Mouse (Mus musculus): ENCODE results near the gene Tmem147. TPM values are rescaled to one million over a fixed set of nuclear protein-coding genes. Genes with fewer than 3 reads are reported as not detected.

The Tmem147 gene
- polyA plus RNA-seq, 1 experiment = 80.3 TPM

DNA sequence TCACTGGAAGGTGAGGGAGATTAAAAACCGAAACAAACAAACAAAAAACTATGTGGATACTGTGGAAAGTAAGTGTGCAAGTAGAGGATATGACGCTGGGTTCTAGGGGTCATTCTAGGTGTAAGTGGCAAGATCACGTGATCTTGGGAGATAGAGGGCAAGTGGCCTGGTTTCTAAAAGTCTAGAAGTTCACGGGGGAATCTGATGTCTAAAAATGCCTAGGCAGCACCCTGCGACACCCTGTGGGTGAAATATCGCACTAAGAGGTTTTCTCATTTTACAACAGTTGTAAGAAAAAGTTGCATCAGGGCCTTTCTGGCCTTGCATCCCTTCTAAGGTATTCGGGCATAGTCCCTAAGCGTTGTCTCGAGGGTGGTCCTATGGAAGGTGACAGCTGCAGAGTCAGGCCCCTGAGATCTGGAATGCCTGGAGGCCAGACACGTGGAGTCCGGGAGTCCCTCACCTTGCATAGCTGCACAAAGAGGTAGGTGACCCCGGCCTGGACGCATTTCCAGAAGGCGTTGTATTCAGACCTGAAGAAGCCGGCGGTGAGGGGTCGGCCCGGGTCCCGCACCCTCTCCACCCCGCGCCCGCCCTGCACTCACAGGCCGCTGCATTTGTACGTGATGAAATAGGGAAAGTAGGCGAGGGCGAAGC lies 473 bp downstream of the Tmem147 start:
- Histone ChIP-seq H3K4me1 (ENCODE audit: control insufficient read depth, insufficient read depth, low read length) (peaks cover 13% of the 10 kb centered on the region), H3K27ac (ENCODE audit: insufficient read depth, low read depth, low read length) (peak overlapping the region; percentile 28), H3K4me3 (ENCODE audit: insufficient read depth, low read length) (peak overlapping the region; percentile 87)
- no peak for TF ChIP-seq CTCF (IDR thresholded peaks at IDR 0.05; ENCODE audit: low read depth, low read length)

DNA sequence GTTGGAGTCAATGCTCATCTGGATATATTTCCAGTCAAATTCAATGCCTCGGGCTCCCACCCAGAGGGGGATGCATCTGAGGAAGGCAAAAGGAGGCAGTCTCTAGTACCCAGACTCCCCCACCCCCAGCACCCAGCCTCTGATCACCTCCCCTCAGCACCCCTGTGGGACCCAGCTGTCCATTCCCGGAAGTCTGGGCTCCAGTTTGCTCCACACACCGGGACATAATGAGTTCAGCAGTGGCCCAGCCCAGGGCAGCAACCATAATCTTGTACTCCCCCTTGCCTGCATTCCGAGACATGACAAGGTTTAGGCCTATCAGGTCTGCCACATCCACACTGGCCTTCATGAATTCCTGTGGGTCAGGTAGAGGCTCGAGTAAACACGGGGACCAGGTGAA lies 1.1 kb downstream of the Tmem147 start:
- TF ChIP-seq CTCF (IDR thresholded peaks at IDR 0.05; ENCODE audit: low read depth, low read length) (no peak), POLR2A (IDR thresholded peaks at IDR 0.05; ENCODE audit: borderline replicate concordance, low read depth, low read length) (no peak)
- Histone ChIP-seq H3K27ac (ENCODE audit: insufficient read depth, low read depth, low read length) (no peak overlapping the region), H3K4me3 (ENCODE audit: insufficient read depth, low read length) (peak overlapping the region; percentile 87), H3K4me1 (ENCODE audit: control insufficient read depth, insufficient read depth, low read length) (peaks cover 13% of the 10 kb centered on the region)

DNA sequence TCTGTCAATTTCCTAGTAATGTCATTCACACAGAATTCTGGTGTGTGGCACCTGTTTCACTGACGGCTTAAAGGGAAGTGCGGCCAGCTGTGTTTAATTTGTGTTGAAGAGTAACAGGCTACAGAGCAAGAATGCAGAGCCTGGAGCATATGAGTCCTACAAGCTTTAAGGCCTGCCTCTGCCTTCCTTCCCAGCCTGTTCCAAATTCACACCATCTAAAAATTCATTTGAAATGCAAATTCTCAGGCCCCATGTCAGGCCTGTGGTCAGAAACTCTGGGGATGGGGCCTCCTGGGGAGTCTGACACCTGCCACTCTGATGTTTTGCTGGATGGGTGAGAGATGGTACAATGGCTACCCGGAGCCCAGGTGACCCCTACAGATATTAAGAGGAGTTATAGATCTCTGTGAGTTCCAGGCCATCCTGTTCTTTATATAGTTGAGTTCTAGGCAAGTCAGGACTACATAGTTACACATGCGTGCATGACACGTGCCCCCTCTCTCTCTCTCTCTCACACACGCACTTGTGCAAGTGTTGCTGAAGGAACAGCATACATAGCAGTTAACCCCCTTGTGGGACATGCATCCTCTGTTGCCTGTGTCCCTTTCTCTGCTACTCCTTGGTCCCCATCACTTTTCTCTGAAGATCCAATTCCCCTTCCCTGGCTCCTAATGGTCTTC lies 5.9 kb downstream of the Tmem147 start:
- Histone ChIP-seq H3K4me3 (ENCODE audit: insufficient read depth, low read length) (no peak overlapping the region), H3K27ac (ENCODE audit: insufficient read depth, low read depth, low read length) (no peak overlapping the region), H3K4me1 (ENCODE audit: control insufficient read depth, insufficient read depth, low read length) (peaks cover 9% of the 10 kb centered on the region)
- no peak for TF ChIP-seq POLR2A (IDR thresholded peaks at IDR 0.05; ENCODE audit: borderline replicate concordance, low read depth, low read length)
- TF ChIP-seq CTCF (IDR thresholded peaks at IDR 0.05; ENCODE audit: low read depth, low read length) = no peak

DNA sequence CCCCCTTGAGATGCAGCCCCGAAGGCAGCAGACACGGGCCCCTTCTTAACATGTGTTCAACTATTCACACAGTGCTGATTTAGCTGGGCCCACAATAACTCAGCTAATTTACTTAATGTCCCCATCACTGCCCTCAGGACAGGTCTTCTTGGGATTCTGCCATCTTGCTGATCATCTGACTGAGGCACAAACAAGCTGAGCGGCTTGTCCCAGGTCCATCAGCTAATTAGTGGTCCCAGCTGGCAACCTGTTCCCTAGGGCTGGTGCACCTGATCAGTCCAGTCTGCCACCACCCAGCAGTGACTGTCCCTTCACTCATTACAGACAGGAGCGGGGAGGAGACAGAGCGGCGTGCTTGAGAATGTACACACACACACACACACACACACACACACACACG lies 8.1 kb downstream of the Tmem147 start:
- H3K4me1 ChIP-seq (ENCODE audit: control insufficient read depth, insufficient read depth, low read length) = peaks cover 10% of the 10 kb centered on the region
- no peak overlapping the region for H3K27ac ChIP-seq (ENCODE audit: insufficient read depth, low read depth, low read length)
- TF ChIP-seq CTCF (IDR thresholded peaks at IDR 0.05; ENCODE audit: low read depth, low read length) (no peak), POLR2A (IDR thresholded peaks at IDR 0.05; ENCODE audit: borderline replicate concordance, low read depth, low read length) (no peak)
- H3K4me3 ChIP-seq (ENCODE audit: insufficient read depth, low read length) = no peak overlapping the region

DNA sequence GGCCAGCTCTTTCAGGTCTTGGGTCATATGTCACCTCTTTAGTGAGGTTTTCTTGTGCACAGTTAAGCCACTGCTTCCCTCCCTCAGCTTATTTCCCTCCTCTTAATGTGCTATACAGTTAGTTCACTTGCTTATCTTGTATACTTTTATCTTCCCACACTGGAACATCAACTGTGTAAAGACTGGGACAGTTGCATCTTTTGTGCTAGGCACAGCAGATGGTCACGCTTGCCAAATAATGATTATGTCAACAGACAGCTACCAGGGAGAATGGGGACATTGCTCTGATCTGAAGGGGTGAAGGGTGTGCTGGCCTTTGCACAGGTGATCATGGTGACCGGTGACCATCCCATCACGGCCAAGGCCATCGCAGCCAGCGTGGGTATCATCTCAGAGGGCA lies 9.7 kb downstream of the Tmem147 start:
- Histone ChIP-seq H3K27ac (ENCODE audit: insufficient read depth, low read depth, low read length) (no peak overlapping the region), H3K4me1 (ENCODE audit: control insufficient read depth, insufficient read depth, low read length) (peaks cover 10% of the 10 kb centered on the region), H3K4me3 (ENCODE audit: insufficient read depth, low read length) (no peak overlapping the region)
- no peak for TF ChIP-seq CTCF (IDR thresholded peaks at IDR 0.05; ENCODE audit: low read depth, low read length)
- TF ChIP-seq POLR2A (IDR thresholded peaks at IDR 0.05; ENCODE audit: borderline replicate concordance, low read depth, low read length) = no peak

DNA sequence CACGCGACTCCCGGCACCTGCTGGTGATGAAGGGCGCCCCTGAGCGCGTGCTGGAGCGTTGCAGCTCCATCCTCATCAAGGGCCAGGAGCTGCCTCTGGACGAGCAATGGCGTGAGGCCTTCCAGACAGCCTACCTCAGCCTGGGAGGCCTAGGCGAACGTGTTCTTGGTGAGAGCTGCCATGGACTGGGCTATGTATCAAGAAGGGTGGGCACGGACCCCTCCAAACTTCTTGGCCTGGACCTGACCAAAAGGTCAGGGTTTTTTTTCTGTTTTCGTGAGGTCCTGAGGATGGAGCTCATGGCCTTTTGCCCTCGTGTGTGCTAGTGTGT lies 11.7 kb downstream of the Tmem147 start:
- peaks cover 10% of the 10 kb centered on the region for H3K4me1 ChIP-seq (ENCODE audit: control insufficient read depth, insufficient read depth, low read length)
- TF ChIP-seq CTCF (IDR thresholded peaks at IDR 0.05; ENCODE audit: low read depth, low read length) (no peak), POLR2A (IDR thresholded peaks at IDR 0.05; ENCODE audit: borderline replicate concordance, low read depth, low read length) (no peak)
- H3K4me3 ChIP-seq (ENCODE audit: insufficient read depth, low read length) = peak overlapping the region; percentile 52
- H3K27ac ChIP-seq (ENCODE audit: insufficient read depth, low read depth, low read length) = no peak overlapping the region

DNA sequence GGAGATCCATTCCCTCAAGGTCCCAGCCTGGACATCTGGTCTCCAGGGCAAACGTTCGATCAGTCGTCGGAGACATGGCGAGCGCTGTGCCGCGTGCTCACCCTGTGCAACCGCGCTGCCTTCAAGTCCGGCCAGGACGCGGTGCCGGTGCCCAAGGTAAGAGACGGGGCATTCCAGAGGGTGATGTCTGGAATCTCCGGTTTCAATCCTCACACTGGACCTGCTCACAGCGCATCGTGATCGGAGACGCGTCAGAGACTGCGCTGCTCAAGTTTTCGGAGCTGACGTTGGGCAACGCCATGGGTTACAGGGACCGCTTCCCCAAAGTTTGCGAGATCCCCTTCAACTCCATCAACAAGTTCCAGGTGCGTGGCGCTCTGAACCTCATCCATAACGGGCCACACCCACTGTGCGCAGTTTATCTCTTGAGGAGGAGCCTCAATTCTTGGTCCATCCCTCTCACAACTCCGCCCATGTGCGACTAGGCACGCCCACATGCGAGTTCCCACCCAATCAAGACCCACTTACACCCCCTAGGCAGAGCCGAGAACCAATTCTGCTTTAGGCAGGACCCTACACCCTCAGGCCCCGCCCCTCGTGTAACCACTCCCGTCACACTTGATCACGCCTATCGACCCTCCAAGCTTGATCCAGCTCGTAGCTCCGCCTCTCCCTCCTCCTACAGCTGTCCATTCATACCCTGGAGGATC lies 12.2 kb downstream of the Tmem147 start:
- TF ChIP-seq CTCF (IDR thresholded peaks at IDR 0.05; ENCODE audit: low read depth, low read length) (no peak), POLR2A (IDR thresholded peaks at IDR 0.05; ENCODE audit: borderline replicate concordance, low read depth, low read length) (no peak)
- H3K4me3 ChIP-seq (ENCODE audit: insufficient read depth, low read length) = peak overlapping the region; percentile 52
- H3K4me1 ChIP-seq (ENCODE audit: control insufficient read depth, insufficient read depth, low read length) = peaks cover 10% of the 10 kb centered on the region

DNA sequence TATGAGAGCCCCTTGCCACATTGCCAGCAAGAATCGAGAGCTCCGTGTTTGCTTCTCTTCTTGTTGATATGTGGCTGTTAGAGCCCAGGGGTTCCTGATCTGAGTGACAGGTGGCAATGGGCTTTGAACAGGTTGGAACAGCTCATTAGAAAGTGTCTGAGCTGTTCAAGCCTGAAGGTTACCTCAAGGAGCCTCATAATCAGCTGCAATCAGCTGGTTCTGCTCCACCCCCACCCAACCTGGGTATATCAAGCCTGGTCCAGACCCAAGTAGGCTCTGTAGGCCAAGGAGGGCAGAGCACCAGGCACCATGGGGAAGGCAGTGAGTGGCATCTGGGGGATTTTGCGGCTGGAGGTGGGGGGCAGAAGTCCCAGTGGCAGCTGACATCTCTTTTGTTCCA lies 17.4 kb downstream of the Tmem147 start, which contains the start of gene Atp4a:
Gene Atp4a, plus strand, starts transcription at position 268 of the 400 bp plus-strand sequence.
- no peak for TF ChIP-seq POLR2A (IDR thresholded peaks at IDR 0.05; ENCODE audit: borderline replicate concordance, low read depth, low read length)
- TF ChIP-seq CTCF (IDR thresholded peaks at IDR 0.05; ENCODE audit: low read depth, low read length) = no peak
- Histone ChIP-seq H3K4me1 (ENCODE audit: control insufficient read depth, insufficient read depth, low read length) (peaks cover under 1% of the 10 kb centered on the region), H3K4me3 (ENCODE audit: insufficient read depth, low read length) (no peak within 1 kb of the TSS), H3K27ac (ENCODE audit: insufficient read depth, low read depth, low read length) (no peak within 1 kb of the TSS)

More for the DNA sequence above, 12.2 kb downstream of the Tmem147 start:
- H3K27ac ChIP-seq (ENCODE audit: insufficient read depth, low read depth, low read length) = no peak overlapping the region

DNA sequence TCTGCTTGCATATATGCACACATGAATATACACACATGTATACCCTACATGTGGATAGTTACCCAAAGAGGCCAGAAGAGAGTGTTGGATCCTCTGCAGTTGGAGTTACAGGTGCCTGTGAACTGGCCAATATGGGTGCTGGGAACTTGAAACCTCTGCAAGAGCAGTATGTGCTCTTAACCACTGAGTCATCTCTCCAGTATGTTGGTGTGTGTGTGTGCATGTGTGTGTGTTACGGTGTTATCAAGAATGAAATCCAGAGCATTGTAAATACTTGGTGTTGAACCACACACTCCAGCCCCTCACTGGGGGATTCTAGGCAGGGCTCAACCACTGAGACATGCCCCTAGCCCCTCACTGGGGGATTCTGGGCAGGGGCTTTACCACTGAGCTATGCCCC lies 21.9 kb downstream of the Tmem147 start:
- Histone ChIP-seq H3K27ac (ENCODE audit: insufficient read depth, low read depth, low read length) (no peak overlapping the region), H3K4me3 (ENCODE audit: insufficient read depth, low read length) (no peak overlapping the region), H3K4me1 (ENCODE audit: control insufficient read depth, insufficient read depth, low read length) (no peaks in the 10 kb centered on the region)
- TF ChIP-seq CTCF (IDR thresholded peaks at IDR 0.05; ENCODE audit: low read depth, low read length) (no peak), POLR2A (IDR thresholded peaks at IDR 0.05; ENCODE audit: borderline replicate concordance, low read depth, low read length) (no peak)

All from bone marrow macrophage, adult 2 months (primary cell).